Mouse (Mus musculus) embryo, embryonic 10 days (tissue): ENCODE data around the gene Fkbpl.

Experiments
- DNase-seq: peaks from one replicate; pipeline ENCODE4 v3.0.0-alpha.2; 2015; ENCODE audit warnings: low spot score

The Fkbpl gene

GRCm38 (mm10) chr17:34644608-34645007 is at the start of gene Fkbpl:
Fkbpl (plus strand) TSS chr17:34644764.
- peak; percentile 99 for DNase-seq

GRCm38 (mm10) chr17:34596098-34596497 is 48.5 kb upstream of the Fkbpl start:
- no peak for DNase-seq

DNA sequence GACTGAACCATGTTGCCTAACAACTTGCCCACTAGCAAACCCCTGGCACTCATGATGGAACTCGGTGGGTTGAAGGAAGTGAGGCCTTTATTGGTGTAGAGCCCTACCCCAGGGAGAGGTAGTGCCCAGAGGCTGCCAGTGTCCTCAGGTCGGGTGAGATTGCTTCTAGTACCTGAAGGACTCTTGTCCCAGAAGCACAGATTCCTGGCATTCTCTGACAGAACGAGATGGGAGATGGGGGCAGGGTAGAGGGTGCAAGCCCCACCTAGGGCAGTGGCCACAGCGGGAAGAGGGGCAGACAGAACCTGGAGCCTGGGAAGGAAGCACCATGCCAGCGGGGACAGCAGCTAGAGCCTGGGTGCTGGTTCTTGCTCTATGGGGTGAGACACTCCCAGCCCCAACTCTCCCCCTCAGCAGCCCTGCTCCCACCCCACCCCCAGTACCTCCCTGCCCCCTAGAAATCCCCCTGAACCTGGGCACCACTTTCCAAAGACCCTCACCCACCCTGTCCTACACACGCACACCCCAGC is 46.9 kb upstream of the Fkbpl start, which contains the start of gene Ager:
TSS of gene Ager (plus strand) at position 297 of the 530 bp plus-strand sequence.
- no peak for DNase-seq

GRCm38 (mm10) chr17:34599891-34600290 is 44.7 kb upstream of the Fkbpl start:
- no peak for DNase-seq

DNA sequence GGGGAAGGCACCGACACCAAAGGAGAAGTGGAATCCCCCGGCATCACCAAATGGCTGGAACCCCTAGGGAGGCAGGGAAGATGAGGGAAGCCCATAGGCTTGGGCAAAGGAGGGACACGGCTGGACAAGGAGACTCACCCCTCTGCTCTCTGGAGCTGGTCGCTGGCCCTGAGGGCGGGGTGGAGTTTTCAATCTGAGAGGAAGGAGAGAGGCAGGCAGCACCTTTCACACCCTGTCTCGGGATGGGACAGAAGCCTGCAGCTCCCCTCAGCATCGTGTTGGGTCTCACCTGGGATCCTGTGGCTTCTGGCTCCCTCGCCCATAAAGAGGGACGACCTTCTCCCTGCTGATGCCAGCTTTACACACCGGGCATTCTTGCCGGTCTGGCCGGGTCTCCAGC is 42.8 kb upstream of the Fkbpl start:
- DNase-seq = no peak

DNA sequence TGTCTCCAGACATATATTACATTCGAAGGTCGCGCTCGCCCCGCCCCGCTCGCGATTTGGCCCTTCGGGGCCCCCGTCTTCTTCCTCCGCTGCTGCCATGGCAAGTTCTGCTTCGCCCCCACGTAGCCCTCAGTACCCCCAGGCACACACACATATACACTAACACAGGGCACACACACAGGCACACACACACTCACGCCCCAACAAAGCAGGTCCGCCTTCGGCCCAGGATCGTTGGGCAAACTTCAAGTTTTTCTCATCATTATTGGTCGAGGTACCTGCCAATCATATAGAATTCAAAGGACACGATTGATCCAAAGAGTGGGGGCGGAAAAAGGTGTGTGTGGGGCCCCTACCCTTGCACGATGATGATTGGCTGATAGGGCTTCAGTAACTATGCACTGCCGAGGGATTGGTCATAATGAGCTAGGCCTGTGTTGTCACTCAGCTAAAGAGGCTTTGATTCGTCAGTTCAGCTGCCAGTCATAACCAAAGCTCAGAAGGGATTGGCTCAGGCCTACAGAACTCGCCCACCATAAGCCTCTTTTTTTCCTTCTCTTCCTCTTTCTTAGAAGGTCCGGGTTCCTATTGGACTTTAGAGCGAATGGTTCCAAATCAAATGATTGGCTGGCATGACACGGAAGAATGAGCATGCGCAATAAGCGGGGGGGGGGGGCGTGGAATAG is 41.0 kb upstream of the Fkbpl start, which contains the start of gene Rnf5:
TSS of gene Rnf5 (minus strand) at position 316 of the 686 bp plus-strand sequence.
- DNase-seq = peak; percentile 100

DNA sequence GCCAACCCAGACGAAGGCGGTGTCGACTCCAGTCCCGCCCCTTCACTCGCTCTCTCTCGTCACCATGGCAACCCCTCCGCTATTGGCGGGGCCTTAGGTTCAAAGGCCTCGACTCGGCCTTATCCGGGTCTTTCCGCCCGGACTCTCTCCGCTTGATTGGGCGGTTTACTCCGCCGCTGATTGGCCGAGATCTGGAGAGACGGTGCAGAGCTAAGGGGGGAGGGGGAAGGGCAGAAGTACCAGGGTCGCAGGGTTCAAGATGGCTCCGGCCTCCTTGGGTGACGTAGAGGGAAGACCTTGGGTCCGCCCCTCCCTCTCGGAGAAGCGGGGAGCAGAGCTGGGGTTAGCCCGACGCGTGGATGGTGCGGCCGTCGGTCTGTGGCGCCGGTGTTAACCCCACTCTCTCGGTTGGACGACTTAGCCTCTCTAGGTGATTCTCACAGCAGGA is 40.5 kb upstream of the Fkbpl start, which contains the start of gene Agpat1:
TSS of gene Agpat1 (plus strand) at position 202 of the 448 bp plus-strand sequence.
- peak; percentile 99 for DNase-seq

GRCm38 (mm10) chr17:34604511-34605237 is 39.9 kb upstream of the Fkbpl start:
- DNase-seq = no peak

DNA sequence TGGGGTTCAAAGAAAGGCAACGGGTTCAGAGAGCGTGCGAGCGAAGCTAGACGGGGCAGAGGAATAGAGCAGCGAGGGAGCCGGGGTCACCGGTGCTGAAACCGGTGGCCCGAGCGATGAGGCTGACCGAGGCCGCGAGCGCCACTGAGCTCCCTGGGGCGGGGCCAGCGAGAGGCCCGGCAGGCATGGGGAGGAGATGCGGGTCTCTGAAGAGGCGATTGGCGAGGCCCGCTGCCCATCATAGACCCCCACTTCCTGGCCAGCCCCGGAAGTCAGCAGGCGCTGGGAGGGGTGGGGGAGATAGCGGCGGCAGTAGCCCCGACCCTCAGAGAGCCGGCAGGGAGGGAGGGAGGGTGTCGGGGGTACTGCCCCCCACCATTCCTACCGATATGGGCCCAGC is 39.0 kb upstream of the Fkbpl start:
- DNase-seq = peak; percentile 95

DNA sequence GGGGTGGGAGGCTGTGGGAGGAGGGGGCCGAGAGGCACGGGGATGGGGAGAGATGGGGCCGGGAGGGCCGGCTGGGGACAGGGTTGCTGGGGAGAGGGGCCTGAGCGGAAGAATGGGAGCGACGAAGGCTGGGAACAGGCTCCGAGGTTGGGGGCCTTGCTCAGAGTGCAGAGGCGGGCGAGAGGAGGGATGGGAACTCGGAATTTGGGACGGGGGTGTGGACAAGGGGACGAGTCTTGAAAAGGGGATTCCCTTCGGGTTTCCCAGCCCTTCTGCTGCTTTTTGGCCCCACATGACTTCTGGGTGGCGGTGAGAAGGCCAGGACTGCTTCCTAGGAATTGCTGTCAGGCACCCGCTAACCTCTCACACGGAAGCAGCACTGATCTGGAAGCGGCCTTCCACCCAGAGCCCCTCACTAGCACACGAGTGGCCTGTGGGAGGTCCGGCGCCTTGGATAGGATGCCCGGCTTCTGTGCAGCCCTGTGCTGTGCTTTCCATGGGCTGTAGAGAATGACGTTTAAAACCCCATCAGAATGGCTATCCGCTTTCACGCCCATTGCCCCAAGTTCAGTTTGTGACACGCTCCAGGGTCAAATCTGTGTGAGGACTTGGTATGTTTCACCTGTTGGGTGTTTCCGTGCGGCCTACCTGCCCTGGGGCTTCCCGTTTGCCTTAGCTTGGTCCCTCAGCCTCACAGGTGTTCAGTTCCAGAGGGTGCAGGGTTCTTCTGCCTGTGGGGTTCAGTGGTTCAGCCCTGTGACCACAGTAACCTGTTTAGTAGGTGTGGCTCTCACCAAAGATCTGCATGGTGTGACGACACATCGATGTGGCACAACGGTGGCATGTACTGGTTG is 38.2 kb upstream of the Fkbpl start:
- DNase-seq = no peak

GRCm38 (mm10) chr17:34607997-34608396 is 36.6 kb upstream of the Fkbpl start:
- no peak for DNase-seq

DNA sequence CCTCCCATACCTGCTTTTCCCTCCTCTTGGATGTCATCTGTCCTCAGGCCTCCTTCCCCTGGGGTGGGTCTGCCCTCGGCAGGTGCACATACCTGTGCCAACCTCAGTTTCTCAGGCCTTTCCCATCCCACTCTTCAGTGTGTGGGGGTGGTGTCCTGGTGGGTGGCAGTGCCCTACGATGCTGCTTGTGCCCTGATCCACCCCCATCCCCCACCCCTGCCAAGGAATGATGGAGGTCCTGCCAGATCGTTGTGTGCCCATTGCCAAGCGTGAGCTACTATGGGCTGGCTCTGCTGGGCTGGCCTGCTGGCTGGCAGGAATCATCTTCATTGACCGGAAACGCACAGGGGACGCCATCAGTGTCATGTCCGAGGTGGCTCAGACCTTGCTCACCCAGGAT is 33.5 kb upstream of the Fkbpl start:
- DNase-seq = no peak

- no peak for DNase-seq
Observed at GRCm38 (mm10) chr17:34613054-34613645, 31.4 kb upstream of the Fkbpl start.

DNA sequence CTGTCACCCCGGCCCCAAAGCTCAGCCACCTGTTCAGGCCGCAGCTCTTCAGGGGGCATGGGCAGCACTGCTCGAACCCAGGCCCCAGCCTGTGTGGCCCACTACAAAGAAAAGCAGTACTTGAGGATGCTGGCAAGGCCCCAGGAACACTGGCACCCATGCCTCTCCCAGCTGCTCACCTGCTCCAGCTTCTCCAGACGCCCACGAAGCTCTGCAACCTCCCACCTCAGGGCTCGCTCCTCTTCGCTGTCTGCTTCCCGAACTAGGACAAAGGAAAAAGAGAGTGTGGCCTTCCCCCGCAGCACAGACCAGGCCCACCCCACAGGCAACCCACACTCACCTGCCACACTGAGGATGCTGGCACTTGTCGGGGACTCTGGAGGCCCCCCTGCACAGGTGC is 30.7 kb upstream of the Fkbpl start:
- no peak for DNase-seq

GRCm38 (mm10) chr17:34615871-34616270 is 28.7 kb upstream of the Fkbpl start, which contains the start of gene Egfl8:
Egfl8 (minus strand) TSS chr17:34615971.
- DNase-seq = no peak

- DNase-seq = peak; percentile 83
Observed at GRCm38 (mm10) chr17:34618999-34619398, 25.6 kb upstream of the Fkbpl start.

DNA sequence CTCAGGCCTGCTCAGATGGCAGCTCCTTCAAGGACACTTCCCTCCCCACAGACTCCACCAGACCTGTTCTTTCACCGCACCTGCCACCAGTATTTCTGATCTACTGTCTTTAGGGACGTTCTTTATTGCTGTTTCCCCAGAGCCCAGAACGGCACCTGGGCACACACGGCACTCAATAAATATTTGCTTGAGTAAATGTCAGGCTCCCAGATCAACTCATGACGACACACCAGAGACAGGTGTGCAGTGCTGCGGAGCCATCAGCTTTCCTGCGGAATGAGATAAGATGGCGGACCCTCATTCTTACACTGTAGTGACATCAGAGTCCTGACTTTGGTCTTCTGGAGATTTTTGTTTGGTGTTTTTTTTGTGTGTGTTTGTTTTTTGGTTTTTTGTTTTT is 23.6 kb upstream of the Fkbpl start:
- no peak for DNase-seq

- no peak for DNase-seq
Observed at GRCm38 (mm10) chr17:34623161-34623560, 21.4 kb upstream of the Fkbpl start.

DNA sequence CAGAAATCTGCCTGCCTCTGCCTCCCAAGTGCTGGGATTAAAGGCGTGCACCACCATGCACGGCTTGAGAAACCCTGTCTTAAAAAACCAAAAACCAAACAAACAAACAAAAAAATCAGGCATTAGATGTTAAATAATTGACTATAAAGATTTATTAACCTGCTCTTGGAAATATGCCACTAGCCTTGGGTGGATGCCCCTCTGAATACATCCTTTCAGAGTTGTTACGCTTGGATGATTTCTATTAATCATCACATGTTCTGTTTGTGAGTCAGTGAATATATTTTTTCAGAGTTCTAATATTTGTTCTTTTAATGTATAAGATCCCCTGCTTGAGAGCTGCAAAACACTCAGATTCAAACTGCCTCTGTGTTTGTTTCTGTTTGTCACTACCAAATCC is 19.6 kb upstream of the Fkbpl start:
- no peak for DNase-seq

DNA sequence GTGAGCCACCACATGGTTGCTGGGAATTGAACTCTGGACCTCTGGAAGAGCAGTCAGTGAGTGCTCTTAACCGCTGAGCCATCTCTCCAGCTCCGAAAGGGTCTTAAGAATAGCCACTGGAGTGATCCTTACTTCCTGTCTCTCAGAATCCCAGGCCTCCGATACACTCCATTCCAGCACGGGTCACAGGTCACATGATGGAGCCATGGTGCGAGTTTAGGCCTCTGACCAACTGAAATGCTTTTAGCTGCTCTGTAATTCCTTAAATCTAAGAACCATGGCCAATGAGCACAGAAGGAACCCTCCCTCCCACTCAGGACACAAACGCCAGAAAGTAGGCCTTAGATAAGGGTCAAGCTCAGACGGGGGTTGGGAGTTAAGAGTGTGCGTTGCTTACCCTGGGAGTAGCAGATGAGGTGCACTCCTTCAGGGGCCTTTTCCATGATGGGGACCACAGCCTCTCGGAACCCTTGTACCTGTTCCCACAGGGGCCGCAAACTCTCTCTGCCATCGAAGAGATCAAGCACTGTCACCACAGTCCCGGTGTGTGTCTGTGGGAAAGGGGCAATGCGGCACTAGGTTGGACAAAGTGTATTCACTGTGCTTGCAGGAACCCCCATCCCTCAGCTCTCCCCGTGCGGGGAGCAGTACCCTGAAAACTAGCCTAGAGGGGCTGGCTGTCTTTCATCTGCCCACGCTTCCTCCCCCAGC is 18.3 kb upstream of the Fkbpl start:
- DNase-seq = no peak

DNA sequence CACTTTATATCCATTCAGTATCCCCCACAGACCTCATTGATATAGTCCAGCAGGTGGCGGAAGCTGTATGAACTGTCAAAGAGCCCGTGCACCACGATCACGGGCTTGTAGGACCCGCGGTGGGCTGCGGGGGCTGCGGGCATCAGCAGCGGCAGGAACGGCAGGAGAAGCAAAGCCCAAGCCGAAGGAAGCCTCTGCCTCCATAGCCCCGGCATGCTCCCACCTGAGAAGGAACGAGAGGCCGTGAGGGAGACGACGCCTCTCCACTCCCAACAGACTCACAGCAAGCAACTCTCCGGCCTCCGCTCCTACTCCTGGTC is 17.8 kb upstream of the Fkbpl start:
- peak; percentile 73 for DNase-seq
